Mouse (Mus musculus) cerebellum, adult 18-20 months (tissue): ENCODE data around the gene Gh.

Experiments used
- DNase-seq, 2 experiments: peaks; one replicate each; pipeline ENCODE4 v3.0.0; 2021

Gh gene

DNA sequence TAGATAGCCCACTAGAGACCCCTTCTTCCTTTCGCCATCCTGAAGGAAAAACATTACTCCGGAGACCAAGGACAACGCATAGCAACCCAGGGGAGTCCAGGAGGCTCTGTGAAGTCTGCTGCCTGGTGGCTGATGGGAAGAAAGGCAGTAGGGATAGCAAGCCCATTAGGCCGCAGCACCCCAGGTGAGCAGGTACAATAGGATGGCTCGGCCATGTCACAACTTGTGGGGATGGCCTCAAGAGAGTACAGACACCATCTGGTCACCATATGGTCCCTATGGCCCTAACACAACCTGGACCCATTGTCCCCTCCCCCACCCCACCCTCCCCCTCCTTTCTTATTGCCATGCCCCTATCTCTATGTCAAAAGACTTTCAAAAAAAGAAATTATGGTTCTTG is 33.8 kb downstream of the Gh start:
- peak; percentile 78 to 80 for DNase-seq

DNA sequence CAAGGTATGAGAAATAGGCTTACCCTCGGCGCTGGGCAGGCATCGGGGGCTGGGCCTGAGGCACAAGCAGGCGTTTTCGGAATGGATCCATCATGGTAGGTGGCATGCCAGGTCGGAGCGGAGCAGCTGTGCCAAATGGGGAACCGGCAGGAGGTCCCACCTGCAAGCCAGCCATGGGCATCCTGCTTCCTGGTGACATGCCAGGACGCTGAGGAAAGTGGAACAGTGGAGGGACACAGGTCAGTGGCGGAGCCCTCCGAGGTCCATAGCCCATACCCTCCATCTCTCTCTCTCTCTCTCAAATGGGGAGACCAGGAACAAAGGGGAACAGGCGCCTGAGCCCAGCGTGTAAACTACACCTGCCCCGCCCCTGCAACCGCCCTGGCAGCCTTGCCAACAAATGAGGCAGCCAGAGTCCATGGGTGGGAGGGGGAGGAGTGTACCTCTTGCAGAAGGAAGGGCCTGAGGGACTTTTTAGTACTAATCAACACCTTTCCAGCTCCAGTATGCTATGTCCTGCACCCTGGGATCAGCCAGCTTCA is 34.3 kb downstream of the Gh start:
- peak; percentile 95 to 96 for DNase-seq

DNA sequence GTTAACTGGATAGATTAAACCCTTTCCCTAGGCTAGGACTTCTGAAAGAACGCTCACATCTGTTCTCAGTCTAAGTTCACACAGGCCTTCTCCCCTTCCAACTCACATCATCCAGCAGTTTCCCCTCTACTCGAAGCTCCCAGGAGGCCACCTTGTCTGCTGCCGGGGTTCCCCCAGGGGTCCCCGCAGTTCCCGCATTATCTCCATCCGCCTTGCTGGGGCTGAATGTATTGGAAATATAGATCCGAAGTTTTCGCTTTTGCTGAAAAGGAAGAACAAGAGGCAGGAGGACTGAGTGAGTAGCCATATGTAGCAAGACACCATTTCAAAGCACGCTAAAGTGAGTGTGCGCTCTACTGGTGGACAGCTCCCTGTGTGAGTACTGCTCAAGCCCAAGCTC is 35.2 kb downstream of the Gh start:
- DNase-seq = no peak

DNA sequence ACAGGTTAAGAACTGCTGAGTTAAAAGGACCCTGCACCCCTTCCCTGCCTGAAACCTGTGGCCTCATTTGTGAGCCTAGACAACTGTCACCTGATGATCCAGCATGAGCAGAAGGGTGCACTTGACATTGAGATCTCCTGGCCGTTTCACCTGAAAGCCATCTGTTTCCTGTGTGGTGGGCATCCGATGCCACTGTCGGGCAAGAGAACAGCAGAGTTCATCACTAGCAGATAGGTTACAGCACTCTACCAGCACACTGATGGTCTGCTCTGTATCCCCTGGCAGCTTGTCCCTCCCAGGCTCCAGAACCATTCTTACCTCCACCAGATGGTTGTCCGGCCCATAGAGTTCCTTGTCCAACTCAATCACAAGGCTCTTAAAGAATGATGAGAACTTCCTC is 36.1 kb downstream of the Gh start:
- no peak for DNase-seq

DNA sequence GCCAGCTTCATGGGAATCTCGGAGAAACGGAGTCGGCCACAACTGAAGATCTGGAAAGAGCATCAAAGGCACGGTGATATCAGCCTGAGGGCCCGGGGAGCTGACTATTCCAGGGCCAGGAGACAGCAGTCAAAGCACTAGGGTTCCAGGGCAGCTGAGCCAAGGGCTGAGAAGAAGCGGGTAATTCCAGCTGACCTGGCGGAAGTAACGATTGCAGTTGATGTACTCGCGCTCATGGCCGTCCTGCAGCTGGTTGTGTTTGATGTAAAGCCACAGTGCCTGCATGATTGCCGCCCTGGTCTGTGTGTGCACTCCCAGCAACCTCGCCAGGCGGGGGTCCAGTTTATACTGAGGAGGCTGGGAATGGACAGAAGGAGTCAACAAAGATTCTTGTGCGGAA is 36.7 kb downstream of the Gh start:
- no peak for DNase-seq

DNA sequence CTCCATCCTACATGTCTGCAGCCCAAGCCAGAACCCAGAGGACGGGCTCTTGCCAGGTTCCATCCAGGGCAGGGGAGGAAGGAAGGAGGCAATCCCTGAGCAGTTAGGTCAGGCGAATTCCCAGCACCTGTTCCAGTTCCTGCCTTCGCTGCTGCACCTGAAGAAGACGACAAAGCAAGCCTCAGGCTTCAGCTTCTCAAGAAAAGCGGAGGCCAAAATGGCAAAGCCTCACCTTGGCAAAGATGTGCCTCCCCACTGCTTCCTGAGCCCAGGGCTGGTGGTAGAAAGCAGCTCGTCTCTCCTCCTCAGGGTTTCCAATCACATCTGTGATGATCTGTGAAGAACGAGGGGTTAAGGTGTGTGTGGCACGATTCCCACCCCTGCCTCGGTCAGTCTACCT is 37.7 kb downstream of the Gh start:
- DNase-seq = peak; percentile 46 to 53

DNA sequence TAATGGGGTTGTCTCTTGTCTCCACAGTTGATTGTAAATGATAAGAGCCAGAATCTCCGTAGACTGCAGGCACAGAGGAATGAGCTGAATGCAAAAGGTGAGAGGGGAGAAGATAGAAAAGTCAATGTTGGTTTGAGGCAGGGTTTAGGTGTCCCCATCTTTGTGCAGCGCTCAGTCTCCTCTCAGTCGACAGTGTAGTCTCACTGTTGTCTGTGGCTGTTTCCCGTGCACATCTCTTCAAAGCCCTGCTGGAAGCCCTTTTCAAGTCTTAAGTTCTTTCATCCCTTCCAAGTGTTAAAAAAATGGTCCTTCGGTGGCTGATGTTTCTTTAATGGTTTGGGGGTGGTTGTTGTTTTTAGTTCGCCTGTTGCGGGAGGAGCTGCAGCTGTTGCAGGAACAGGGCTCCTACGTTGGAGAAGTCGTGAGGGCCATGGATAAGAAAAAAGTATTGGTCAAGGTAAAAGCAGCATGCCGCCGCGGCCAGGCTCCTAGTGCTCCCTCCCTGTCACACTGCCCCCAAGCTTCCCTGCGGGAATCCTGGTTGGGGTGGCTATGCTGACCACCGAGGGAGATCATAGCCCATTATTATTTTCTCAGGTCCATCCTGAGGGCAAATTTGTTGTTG is 40.7 kb downstream of the Gh start:
- DNase-seq = no peak

DNA sequence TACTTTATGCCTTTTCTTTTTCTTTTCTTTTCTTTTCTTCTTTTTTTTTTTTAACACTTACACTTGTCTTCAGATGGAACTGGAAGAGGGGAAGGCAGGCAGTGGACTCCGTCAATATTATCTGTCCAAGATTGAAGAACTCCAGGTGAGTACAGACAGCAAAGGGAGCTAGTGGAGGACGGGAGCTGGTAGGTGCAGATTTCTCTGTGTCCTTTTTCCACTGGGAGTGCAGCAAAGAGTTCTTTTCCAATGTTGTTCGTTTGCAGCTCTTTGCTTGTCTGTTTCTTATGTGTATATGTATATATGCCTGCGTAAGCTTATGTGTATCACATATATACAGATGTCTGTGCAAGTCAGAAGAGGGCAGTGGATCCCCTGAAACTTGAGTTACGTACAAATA is 44.9 kb downstream of the Gh start:
- DNase-seq = peak; percentile 64 to 73

DNA sequence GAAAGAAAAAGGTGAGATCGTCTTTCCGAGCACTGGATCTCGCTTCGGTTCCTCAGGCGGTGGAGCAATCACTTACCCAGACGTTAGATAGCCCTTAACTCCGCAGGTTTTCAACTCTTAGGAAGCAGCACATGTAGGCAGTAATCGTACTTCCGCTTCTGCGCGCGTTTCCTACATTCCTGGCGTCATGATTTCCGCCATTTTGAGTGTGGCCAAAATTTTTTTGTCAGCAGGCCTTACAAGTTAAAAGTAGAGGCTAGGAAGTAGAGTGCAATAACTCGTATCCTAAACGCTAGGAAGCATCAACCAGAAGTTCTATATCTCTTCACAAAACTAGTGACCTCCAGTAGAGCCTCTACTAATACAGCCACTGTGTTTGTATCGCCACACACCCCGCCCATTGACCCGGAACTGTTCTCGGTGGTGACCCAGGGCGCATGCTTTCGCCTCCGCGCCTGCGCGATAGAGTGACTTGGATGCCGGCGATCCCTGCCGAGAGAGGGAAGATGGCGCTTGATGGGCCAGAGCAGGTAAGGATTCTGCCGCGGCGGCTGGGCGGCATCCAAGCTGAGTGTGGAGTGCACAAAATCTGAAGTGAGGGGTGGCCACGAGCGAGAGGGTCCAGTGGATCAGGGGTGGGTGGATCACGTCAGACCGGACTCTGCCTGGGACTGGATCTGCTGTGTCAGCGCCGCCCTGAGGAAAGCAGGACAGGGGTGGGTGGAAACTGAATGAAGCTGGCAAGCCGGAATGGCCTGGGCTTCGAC is 45.8 kb downstream of the Gh start, which contains the start of the genes Ftsj3 and Psmc5:
Gene Ftsj3, minus strand, starts transcription at position 395 of the 767 bp plus-strand sequence.
Gene Psmc5, plus strand, starts transcription at position 470 of the 767 bp plus-strand sequence.
- peak; percentile 98 to 99 for DNase-seq

DNA sequence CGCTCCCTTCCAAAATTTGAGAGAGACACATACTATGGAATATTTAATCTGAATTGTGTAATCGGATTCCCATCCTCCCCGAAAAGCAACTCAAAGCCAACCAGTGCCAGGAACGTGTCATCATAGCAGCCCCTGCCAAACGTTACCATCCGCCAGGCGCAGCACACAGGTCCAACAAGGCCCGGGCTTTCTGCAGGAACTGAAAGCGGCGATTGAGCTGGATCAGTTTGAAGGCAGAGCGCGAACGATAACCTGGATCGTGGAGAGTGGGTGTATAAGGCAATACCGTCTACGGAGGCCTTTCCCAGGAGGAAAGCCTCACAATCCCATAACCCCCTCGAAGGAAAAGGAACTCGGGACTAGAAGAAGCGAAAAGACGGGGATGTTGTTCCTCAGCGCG is 46.5 kb downstream of the Gh start:
- DNase-seq = no peak

DNA sequence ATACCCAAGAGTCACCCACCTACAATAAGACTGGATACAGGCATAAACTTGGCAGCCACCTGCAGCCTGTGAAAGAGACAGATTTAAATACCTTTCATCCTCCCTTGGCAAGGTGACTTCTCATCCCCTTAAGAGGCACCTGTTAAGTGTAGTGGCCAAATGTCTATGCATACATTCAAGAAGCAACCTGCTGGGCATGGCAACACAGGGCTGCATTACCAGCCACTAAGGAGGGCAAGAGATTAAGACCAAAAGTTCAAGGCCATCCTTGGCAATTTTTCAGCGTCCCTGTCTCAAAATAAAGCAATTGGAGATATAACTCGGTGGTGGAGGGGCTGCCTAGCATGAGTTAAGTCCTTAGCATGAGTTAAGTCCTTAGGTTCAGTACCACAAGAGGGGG is 46.9 kb downstream of the Gh start:
- no peak for DNase-seq
